Mouse (Mus musculus) testis, adult 2 months (tissue): Measurements from ENCODE around the gene Gpatch2.

Experiments
- CTCF ChIP-seq: fragments of 200-500 bp; IDR thresholded peaks from 2 replicates; pipeline ENCODE4 v1.5.1; 2012; ENCODE audit warnings: low read depth, mild to moderate bottlenecking, inconsistent platforms, low read length, moderate library complexity; ENCODE audit not compliant: control insufficient read depth, insufficient read depth, insufficient replicate concordance
- POLR2A ChIP-seq: fragments of 200-500 bp; IDR thresholded peaks from 2 replicates; pipeline ENCODE4 v1.6.1; 2012; ENCODE audit warnings: low read depth, mild to moderate bottlenecking, inconsistent platforms, low read length, moderate library complexity; ENCODE audit not compliant: control insufficient read depth

DNA sequence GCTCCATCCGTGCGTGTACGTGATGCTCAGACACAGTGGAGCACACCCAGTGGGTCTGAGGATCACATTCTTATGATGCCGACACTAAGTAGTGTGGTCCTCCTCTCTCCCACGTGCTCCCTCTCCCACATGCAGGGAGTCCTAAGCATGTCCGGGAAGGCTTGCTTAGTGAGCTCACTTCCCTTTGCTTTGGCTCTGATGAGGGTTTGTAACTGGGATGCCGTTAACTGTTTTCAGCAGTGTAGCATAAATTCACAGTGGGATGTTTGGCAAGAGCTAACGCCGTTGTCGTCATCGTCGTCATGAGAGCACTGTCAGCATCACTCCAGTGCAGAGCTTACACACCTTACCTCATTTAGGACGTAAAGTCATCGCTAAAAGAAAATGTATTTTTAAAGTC lies 133.6 kb downstream of the Gpatch2 start:
- TF ChIP-seq POLR2A, result no peak
- TF ChIP-seq CTCF, result no peak
